In the genomic region with DNA sequence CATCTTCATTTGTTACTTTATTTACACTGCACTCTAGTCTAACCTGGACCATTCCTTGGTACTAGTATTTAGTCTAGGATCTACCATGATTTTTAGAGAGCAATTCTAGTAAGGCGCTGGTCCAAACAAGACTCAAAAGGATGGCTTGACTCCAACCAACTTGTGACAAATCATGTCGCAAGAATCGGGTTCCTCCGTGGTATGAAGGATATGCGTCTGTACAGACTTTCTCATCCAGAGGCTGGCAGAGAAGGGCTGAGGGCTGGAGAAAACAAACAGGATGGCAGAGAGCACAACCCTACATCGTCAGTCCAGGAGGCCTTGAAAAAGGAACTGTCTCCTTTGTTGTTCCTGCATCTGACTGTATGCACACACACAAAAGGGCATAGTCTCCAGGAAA, we compare ENCODE assay signal across 10 mouse cellular contexts. TPM values are rescaled to one million over a fixed set of nuclear protein-coding genes. Genes with fewer than 3 reads are reported as not detected.
DNase-seq lines count a peak whose midpoint lies in the region; ATAC-seq and TF ChIP-seq lines count a peak whose summit lies in the region.
"Had no signal": no experiment of that assay in that cellular context is flagged by ENCODE, and none has a peak within 500 bp of the region (broad histone marks: within the 10 kb centered on the region; RNA-seq: fewer than 3 reads in every experiment).

No protein-coding gene starts in this region.

- 52% methylated on average over 6 of the region's 6 CpGs for WGBS in forebrain, postnatal 0 days
- 85% methylated on average over 6 of the region's 6 CpGs for WGBS in forebrain, embryonic 10.5 days
- WGBS in midbrain, embryonic 11.5 days: 87% methylated on average over 6 of the region's 6 CpGs
- 88% methylated on average over 6 of the region's 6 CpGs for WGBS in midbrain, embryonic 10.5 days
- whole genome bisulfite sequencing in hindbrain, postnatal 0 days: 59% methylated on average over 6 of the region's 6 CpGs

- H3K27me3 ChIP-seq in forebrain, postnatal 0 days (ENCODE audit: insufficient read depth, low read length): no peaks in the 10 kb centered on the region
- no peaks in the 10 kb centered on the region for H3K27me3 ChIP-seq in forebrain, embryonic 10.5 days (ENCODE audit: poor library complexity, severe bottlenecking)
- no peaks in the 10 kb centered on the region for H3K27me3 ChIP-seq in midbrain, embryonic 11.5 days (ENCODE audit: control insufficient read depth, insufficient read depth, low read length)
- no peaks in the 10 kb centered on the region for H3K27me3 ChIP-seq in midbrain, embryonic 10.5 days (ENCODE audit: low read depth, poor library complexity, severe bottlenecking)
- no peaks in the 10 kb centered on the region for H3K27me3 ChIP-seq in hindbrain, postnatal 0 days (ENCODE audit: insufficient read depth, low read length)
- H3K27me3 ChIP-seq: CH12.LX had no signal

- H3K4me1 ChIP-seq in forebrain, postnatal 0 days (ENCODE audit: insufficient read depth): peaks cover 19% of the 10 kb centered on the region
- H3K4me1 ChIP-seq in forebrain, embryonic 10.5 days: peaks cover 19% of the 10 kb centered on the region
- peaks cover 8% of the 10 kb centered on the region; the same call in 1 of the 2 replicates for H3K4me1 ChIP-seq in midbrain, embryonic 11.5 days (ENCODE audit: control insufficient read depth, insufficient read depth, low read length)
- H3K4me1 ChIP-seq in midbrain, embryonic 10.5 days: peaks cover 18% of the 10 kb centered on the region
- H3K4me1 ChIP-seq in hindbrain, postnatal 0 days (ENCODE audit: insufficient read depth, low read length): peaks cover 9% of the 10 kb centered on the region

- H3K36me3 ChIP-seq in forebrain, postnatal 0 days (ENCODE audit: insufficient read depth): peaks cover 13% of the 10 kb centered on the region
- H3K36me3 ChIP-seq in forebrain, embryonic 10.5 days (replicated peaks): peaks cover 47% of the 10 kb centered on the region
- H3K36me3 ChIP-seq in midbrain, embryonic 11.5 days (ENCODE audit: control insufficient read depth, insufficient read depth, low read length): no peaks in the 10 kb centered on the region
- peaks cover 43% of the 10 kb centered on the region for H3K36me3 ChIP-seq in midbrain, embryonic 10.5 days
- H3K36me3 ChIP-seq in hindbrain, postnatal 0 days (ENCODE audit: insufficient read depth, low read length): peaks cover 10% of the 10 kb centered on the region; the same call in 1 of the 2 replicates

- no peak overlapping the region for H3K27ac ChIP-seq in forebrain, postnatal 0 days (ENCODE audit: low read depth, low read length)
- no peak overlapping the region for H3K27ac ChIP-seq in forebrain, embryonic 10.5 days
- no peak overlapping the region for H3K27ac ChIP-seq in midbrain, embryonic 11.5 days (ENCODE audit: low read depth, low read length)
- no peak overlapping the region for H3K27ac ChIP-seq in midbrain, embryonic 10.5 days (replicated peaks)
- no peak overlapping the region for H3K27ac ChIP-seq in hindbrain, postnatal 0 days

- 0 out of 2 replicates have a peak overlapping the region, but pooled peaks have one; percentile 33 for H3K9ac ChIP-seq in forebrain, postnatal 0 days
- H3K9ac ChIP-seq in midbrain, embryonic 11.5 days (ENCODE audit: low read length): no peak overlapping the region
- H3K9ac ChIP-seq in hindbrain, postnatal 0 days (replicated peaks; ENCODE audit: low read length): no peak overlapping the region

- H3K4me2 ChIP-seq in forebrain, postnatal 0 days (ENCODE audit: low read depth): peak overlapping the region; percentile 46; the same call in 1 of the 2 replicates
- H3K4me2 ChIP-seq in midbrain, embryonic 11.5 days: no peak overlapping the region
- H3K4me2 ChIP-seq in hindbrain, postnatal 0 days (ENCODE audit: low read depth, low read length): peak overlapping the region; percentile 74

- ATAC-seq in forebrain, postnatal 0 days: no peak
- ATAC-seq in midbrain, embryonic 11.5 days (ENCODE audit: low FRiP score): no peak
- no peak for ATAC-seq in hindbrain, postnatal 0 days

- no peak overlapping the region for H3K4me3 ChIP-seq in forebrain, postnatal 0 days (ENCODE audit: low read depth, low read length)
- no peak overlapping the region for H3K4me3 ChIP-seq in forebrain, embryonic 10.5 days
- H3K4me3 ChIP-seq in midbrain, embryonic 11.5 days (ENCODE audit: low read depth, low read length): no peak overlapping the region
- no peak overlapping the region for H3K4me3 ChIP-seq in midbrain, embryonic 10.5 days
- H3K4me3 ChIP-seq in hindbrain, postnatal 0 days (ENCODE audit: low read length): no peak overlapping the region

- TF ChIP-seq CTCF in forebrain, postnatal 0 days (IDR thresholded peaks at IDR 0.05; ENCODE audit: low read depth): no peak
- TF ChIP-seq CTCF in hindbrain, postnatal 0 days (IDR thresholded peaks at IDR 0.05; ENCODE audit: low read depth): no peak

- H3K9me3 ChIP-seq in forebrain, postnatal 0 days (ENCODE audit: low read length): no peaks in the 10 kb centered on the region
- no peaks in the 10 kb centered on the region for H3K9me3 ChIP-seq in forebrain, embryonic 10.5 days
- H3K9me3 ChIP-seq in midbrain, embryonic 11.5 days (ENCODE audit: control insufficient read depth, low read length): no peaks in the 10 kb centered on the region
- no peaks in the 10 kb centered on the region for H3K9me3 ChIP-seq in midbrain, embryonic 10.5 days (replicated peaks)
- H3K9me3 ChIP-seq in hindbrain, postnatal 0 days (ENCODE audit: low read length): no peaks in the 10 kb centered on the region

- no peak for DNase-seq in forebrain, postnatal 0 days
- no peak for DNase-seq in forebrain, embryonic 10.5 days (ENCODE audit: extremely low spot score, low spot score)
- DNase-seq in midbrain, embryonic 11.5 days (ENCODE audit: low spot score, missing footprints): peak; percentile 39
- DNase-seq in midbrain, embryonic 10.5 days (ENCODE audit: low spot score): no peak
- DNase-seq in hindbrain, postnatal 0 days (ENCODE audit: low spot score): no peak
- DNase-seq in spleen, adult 18-20 months: no peak
- DNase-seq in cerebellum, postnatal 14 days: no peak
- no peak for DNase-seq in right cerebral cortex, postnatal 36 days (ENCODE audit: low spot score in 2 of 2)

RNA-seq across cellular contexts. Expression of a gene that starts 2.7 kb away (rescaled TPM):
- total RNA-seq in forebrain, postnatal 0 days (2014; rRNA removed): 63.9 and 77.4 TPM in 2 replicates
- polyA plus RNA-seq in forebrain, postnatal 0 days (2015; fragmentation: Nextera tagmentation; extraction: Ambion mirVana): 18.0 and 22.7 TPM in 2 replicates
- 13.8 TPM in 2 replicates for polyA plus RNA-seq in forebrain, embryonic 10.5 days (2016; fragmentation: Nextera tagmentation; extraction: Ambion mirVana)
- 26.5 and 27.3 TPM in 2 replicates for polyA plus RNA-seq in midbrain, embryonic 11.5 days (2014; fragmentation: Nextera tagmentation; extraction: Ambion mirVana)
- 13.8 and 16.4 TPM in 2 replicates for polyA plus RNA-seq in midbrain, embryonic 10.5 days (2016; fragmentation: Nextera tagmentation; extraction: Ambion mirVana)
- total RNA-seq in hindbrain, postnatal 0 days (2014; rRNA removed): 53.7 and 61.6 TPM in 2 replicates
- polyA plus RNA-seq in hindbrain, postnatal 0 days (2015; fragmentation: Nextera tagmentation; extraction: Ambion mirVana): 26.7 and 27.4 TPM in 2 replicates

RNA-seq across cellular contexts. Expression of a gene that starts 26.6 kb away (rescaled TPM):
- total RNA-seq in forebrain, postnatal 0 days (2014; rRNA removed): 7.6 and 8.8 TPM in 2 replicates
- 7.2 and 9.7 TPM in 2 replicates for polyA plus RNA-seq in forebrain, postnatal 0 days (2015; fragmentation: Nextera tagmentation; extraction: Ambion mirVana)
- polyA plus RNA-seq in forebrain, embryonic 10.5 days (2016; fragmentation: Nextera tagmentation; extraction: Ambion mirVana): 26.2 and 26.5 TPM in 2 replicates
- 27.1 and 30.4 TPM in 2 replicates for polyA plus RNA-seq in midbrain, embryonic 11.5 days (2014; fragmentation: Nextera tagmentation; extraction: Ambion mirVana)
- polyA plus RNA-seq in midbrain, embryonic 10.5 days (2016; fragmentation: Nextera tagmentation; extraction: Ambion mirVana): 25.7 and 29.7 TPM in 2 replicates
- total RNA-seq in hindbrain, postnatal 0 days (2014; rRNA removed): 11.8 and 14.9 TPM in 2 replicates
- polyA plus RNA-seq in hindbrain, postnatal 0 days (2015; fragmentation: Nextera tagmentation; extraction: Ambion mirVana): 14.0 and 14.5 TPM in 2 replicates

RNA-seq across cellular contexts. Expression of a gene that starts 49.8 kb away (rescaled TPM):
- 0.08 TPM in 1 of 2 replicates, not detected in the other for total RNA-seq in forebrain, postnatal 0 days (2014; rRNA removed)
- not detected in 2 replicates for polyA plus RNA-seq in forebrain, postnatal 0 days (2015; fragmentation: Nextera tagmentation; extraction: Ambion mirVana)
- not detected in 2 replicates for polyA plus RNA-seq in forebrain, embryonic 10.5 days (2016; fragmentation: Nextera tagmentation; extraction: Ambion mirVana)
- not detected in 2 replicates for polyA plus RNA-seq in midbrain, embryonic 11.5 days (2014; fragmentation: Nextera tagmentation; extraction: Ambion mirVana)
- polyA plus RNA-seq in midbrain, embryonic 10.5 days (2016; fragmentation: Nextera tagmentation; extraction: Ambion mirVana): not detected in 2 replicates
- not detected in 2 replicates for total RNA-seq in hindbrain, postnatal 0 days (2014; rRNA removed)
- not detected in 2 replicates for polyA plus RNA-seq in hindbrain, postnatal 0 days (2015; fragmentation: Nextera tagmentation; extraction: Ambion mirVana)
- polyA plus RNA-seq: embryonic facial prominence, embryonic 11.5 days had no signal
